Mouse (Mus musculus): ENCODE measurements around the gene Caln1.

DNA sequence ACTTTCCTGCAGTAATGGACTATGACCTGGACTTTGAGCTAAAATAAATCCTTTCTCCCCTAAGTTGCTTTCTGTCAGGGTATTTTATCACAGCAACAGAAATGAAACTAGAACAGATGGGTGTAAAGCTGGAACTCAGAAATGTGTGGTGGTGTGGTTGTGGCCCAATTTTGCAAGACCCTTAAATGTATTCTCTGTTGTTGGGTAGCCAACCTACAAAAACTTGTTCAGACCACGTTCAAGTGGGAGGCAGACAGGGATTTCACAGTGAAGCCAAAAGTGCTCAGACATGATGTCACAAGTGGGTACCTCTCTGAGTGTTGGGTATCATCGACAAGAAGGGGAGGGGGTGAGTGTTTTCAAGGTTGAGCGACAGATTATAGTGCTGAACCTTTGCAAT lies 214.8 kb downstream of the Caln1 start:
- no peak for TF ChIP-seq TAL1 (IDR thresholded peaks at IDR 0.05; ENCODE audit: low read length)
- no peak for TF ChIP-seq GATA1 (IDR thresholded peaks at IDR 0.05; ENCODE audit: low read length)

Data from erythroblast, embryonic 14.5 days (primary cell).